Mouse (Mus musculus) olfactory bulb, adult 2 months (tissue): ENCODE measurements around the gene Xdh.

ENCODE experiments used
- CTCF ChIP-seq: fragments of 200-500 bp; IDR thresholded peaks from 2 replicates; pipeline ENCODE4 v1.5.1; 2012; ENCODE audit warnings: low read depth, mild to moderate bottlenecking, low read length, moderate library complexity; ENCODE audit not compliant: insufficient read depth
- POLR2A ChIP-seq: fragments of 200-500 bp; IDR thresholded peaks from 2 replicates; pipeline ENCODE4 v1.6.1; 2012; ENCODE audit warnings: mild to moderate bottlenecking, low read depth, low read length, moderate library complexity; ENCODE audit not compliant: insufficient read depth

- no peak for TF ChIP-seq POLR2A
- no peak for TF ChIP-seq CTCF
Measured at GRCm38 (mm10) chr17:73839086-73839835, 110.7 kb downstream of the Xdh start.
